Mouse (Mus musculus) adrenal gland (tissue): Measurements from ENCODE around the gene Pcsk5.

ENCODE experiments used
- intact Hi-C: fragments of 180-260 bp; cut with DNase I; formaldehyde crosslinking; loops from one replicate; pipeline ENCODE4 v1.15.1; 2025

Gene Pcsk5

GRCm38 (mm10) chr19:17745380-17745779 is 92.1 kb downstream of the Pcsk5 start:
- intact Hi-C loops: no loop called here

DNA sequence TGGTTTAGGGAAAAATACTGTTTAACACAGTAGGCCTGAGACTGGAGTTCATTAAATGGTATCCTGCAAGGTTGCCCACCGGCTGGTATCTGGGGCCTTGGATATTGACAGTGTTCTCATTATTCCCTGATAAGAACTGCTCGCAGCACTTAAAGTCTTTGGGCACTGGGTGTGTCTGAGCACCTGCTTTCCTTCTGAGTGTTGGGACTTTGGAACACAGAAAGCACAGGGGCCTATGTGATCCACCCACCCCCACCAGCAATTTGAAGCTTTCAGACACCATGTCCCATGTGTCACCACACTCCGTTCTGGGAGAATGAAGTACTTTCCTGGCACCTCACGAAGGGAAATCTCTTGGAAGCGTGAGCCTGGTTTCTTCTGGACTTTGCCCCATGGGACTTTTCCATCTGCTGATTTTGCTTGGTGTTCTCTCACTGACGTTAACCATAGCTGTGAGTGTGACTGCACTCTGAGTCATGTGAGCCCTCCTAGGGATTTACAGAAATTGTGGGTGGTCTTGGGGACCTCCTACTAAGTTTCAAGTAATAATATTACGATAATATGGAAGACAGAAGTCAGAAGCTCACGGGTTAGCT is 92.9 kb downstream of the Pcsk5 start:
- intact Hi-C loops: no loop called here

DNA sequence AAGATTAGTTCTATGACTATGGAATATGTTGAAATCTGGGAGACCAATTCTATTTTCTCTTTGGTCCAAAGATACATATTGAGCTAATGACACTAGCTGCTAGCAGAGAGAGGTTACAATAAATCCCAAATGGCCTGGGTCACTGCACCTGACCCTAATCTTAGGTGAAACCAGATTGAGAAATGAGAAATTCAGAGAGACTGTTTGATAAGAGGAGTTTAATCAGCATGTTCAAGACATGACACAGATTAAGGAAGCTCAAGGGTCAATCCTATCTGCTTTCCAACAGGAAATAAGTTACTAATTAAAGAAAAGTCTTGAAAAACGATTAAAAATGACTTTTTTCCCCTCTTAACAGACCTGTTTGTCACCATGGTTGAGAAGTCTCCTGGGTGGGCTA is 96.0 kb downstream of the Pcsk5 start:
- intact Hi-C loops: no loop called here

DNA sequence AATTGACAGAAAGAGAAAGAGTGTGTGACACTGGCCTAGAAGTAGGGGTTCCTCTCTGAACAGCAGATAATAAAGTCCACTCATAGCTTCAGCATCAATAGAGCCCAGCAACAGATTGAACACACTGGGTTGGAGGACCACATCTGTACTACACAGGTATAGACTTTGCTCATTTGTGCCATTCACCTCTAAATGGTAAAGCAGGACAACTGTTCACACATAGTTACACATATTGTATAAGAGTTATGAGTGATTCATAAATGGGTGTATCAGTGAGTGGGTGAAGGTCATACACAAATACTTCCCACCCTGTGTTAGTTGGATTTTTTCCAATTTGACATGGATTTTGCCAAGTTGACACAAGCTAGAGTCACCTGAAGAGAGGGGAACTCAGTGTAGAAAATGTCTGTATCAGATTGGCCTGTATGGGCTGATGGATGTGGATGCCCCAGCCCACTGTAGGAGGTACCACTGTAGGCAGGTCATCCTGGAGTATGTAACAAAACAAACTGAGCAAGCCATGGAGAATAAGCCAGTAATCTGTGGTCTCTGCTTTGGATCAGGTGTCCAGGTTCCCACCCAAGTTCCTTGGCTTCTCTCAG is 104.7 kb downstream of the Pcsk5 start:
- intact Hi-C loops: no loop called here

GRCm38 (mm10) chr19:17717066-17717465 is 120.4 kb downstream of the Pcsk5 start:
- intact Hi-C loops: no loop called here

DNA sequence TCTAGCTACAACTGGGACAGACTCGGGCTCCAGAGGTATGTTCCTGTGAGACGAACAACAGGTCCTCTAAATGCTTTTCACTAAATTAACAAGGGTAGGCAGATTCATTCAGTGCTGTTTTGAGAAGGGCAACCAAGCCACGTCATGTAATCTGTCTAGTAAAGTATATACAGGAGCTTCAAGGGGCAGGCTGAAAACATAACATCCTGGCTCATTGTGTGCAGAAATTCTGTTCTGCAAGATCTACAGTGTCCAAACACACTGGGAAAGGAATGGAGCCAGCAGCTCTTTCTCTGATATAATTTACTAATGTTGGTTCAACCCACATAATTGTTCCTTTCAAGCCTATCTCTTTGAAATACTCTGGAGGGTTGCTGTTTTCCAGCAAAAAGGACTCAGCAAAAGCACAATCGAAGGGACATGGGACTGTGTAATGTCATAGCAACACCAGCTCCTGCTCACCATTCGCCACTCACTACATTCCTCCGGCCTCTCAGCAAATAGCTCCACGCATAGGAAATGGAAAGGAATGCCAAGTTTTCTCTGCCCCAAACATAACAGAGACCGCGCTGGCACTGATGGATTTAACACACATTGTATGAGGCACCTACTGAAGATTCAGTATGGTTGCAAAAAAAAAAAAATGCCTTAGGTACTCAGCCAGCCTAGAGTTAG is 122.0 kb downstream of the Pcsk5 start:
- intact Hi-C loops: no loop called here

DNA sequence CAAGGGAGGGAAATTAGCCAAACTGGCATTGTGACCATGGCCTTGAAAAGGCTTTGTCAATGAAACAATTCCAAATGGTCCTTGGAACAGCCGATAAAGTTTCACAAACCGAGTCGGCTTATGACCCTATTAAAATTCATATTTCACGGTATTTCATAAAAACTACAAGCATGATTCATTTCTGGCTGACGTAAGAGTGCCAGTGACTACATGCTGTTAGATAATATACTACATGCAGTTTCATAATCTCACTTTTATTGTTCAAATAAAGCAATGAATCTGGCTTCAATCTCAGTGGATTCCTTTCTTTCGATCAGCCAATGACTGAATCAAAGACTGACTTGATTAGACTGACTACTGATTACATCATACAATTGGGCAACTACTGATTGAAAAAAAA is 145.8 kb downstream of the Pcsk5 start:
- intact Hi-C loops: no loop called here

DNA sequence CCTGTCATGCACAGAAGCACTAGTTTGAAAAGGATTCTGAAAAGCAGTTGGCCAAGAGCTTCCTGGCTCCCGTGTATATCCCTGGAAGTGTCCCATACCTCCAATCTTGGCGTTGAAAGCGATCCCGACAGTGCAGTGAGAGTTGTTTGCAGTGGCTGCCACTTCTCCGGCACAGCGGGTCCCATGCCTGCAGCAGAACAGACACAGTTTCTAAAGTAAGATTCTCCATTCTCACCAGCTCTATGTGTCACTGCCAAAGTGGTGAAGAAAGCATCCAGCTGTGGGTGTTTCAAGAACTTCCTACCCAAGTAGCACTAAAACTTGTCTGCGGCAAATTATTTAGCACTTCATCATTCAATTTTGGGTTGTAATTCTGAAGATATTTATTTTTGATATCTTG is 159.1 kb downstream of the Pcsk5 start:
- intact Hi-C loops: no loop called here

DNA sequence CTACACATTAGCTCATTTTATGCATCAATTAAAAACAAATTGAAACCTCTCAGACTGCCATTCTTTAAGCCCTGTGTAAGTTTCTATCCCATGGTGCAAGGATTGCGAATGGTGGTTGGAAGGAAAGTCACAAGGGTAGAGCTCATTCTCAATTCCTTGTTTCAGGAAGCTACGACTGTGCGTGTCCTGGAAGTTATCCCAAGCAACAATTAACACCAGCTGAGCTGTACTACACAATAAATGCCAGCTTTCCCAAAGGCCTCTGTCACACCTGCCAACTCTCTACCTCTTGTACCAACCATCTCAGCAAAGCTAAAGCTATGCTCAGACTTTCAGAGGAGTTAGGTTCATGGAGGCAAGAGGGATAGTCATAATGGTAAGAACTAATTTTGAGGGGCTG is 174.8 kb downstream of the Pcsk5 start:
- intact Hi-C loops: loop anchor here (10.0 kb wide), 1 partner anchor 172 kb away; the partner anchor contains the start of gene Pcsk5

DNA sequence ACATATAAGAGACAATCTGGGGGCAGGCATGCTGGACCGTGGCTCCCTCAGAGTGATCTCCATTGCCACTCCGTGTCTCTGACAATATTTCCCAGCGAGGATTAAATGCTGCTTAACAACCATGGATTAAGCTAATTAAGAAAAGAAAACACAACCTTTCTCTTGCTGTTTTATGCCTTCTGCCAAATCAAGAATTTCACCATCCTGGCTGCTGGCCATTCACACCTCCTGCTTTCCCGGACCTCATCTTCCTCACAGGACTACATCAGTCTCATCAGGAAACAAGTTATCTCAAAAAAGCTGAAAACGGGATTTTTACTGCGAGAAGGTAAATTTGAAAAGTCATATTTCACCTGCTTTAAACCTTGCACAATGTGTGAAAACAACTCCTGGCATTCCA is 175.2 kb downstream of the Pcsk5 start:
- intact Hi-C loops: loop anchor here (10.0 kb wide), 1 partner anchor 173 kb away; the partner anchor contains the start of gene Pcsk5

- intact Hi-C loops: no loop called here
Measured at GRCm38 (mm10) chr19:17659321-17659720, 178.1 kb downstream of the Pcsk5 start.

GRCm38 (mm10) chr19:17650831-17651502 is 186.5 kb downstream of the Pcsk5 start:
- intact Hi-C loops: no loop called here

DNA sequence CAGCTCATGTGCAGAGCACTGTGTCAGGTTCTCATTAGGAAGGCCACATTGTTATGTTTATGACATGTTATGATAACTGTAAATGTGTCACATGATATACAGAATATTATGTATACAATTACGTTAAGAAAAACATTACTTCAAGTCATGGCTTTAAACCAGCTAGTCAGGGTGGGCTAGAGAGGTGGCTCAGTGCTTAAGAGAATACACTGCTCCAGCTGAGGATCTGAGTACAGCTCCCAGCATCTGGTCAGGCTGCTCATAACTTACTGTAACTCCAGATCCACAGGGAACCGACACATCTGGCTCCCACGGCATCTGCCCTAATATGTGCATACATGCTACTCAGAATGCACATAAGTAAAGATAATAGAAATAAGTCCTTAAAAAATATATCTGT is 187.5 kb downstream of the Pcsk5 start:
- intact Hi-C loops: no loop called here

GRCm38 (mm10) chr19:17643128-17643797 is 194.2 kb downstream of the Pcsk5 start:
- intact Hi-C loops: no loop called here

DNA sequence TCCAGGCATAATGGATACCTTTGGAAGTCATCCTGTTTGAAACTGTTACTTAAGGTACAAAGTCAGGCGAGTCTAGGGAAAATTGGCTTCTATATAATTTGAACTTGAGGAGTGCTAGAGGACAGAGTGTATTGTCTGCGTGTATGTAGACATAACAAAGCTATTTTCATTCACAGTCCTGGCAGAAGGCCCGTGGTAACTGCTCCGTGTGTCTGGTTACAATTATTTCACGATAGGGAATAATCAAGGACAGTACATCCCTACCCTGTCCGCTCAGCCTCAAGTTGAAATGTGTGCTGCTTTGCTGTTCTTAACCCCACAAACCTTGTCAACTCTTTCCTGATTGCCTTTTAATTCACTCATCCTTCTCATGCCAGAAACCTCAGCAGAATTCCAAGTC is 201.4 kb downstream of the Pcsk5 start:
- intact Hi-C loops: no loop called here

- intact Hi-C loops: no loop called here
Measured at GRCm38 (mm10) chr19:17615646-17616045, 221.8 kb downstream of the Pcsk5 start.

DNA sequence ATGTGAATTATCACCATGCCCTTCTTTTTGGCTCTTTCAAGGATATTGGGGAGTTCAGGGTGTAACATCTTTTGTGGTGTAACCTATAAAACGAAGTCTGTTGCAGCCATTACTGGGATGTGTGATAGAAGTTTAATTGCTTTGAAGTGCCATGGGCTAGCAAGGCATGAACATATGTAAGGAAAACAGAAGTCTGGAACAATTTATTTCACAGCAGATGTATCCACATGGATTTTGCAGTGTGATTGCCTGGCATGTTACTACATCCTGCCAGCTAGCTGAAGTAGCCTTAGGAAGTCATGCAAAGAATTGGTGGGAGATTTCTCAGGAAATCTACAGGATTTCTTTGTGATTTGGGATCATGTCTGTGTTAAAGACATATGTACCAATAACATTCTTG is 230.9 kb downstream of the Pcsk5 start:
- intact Hi-C loops: no loop called here

DNA sequence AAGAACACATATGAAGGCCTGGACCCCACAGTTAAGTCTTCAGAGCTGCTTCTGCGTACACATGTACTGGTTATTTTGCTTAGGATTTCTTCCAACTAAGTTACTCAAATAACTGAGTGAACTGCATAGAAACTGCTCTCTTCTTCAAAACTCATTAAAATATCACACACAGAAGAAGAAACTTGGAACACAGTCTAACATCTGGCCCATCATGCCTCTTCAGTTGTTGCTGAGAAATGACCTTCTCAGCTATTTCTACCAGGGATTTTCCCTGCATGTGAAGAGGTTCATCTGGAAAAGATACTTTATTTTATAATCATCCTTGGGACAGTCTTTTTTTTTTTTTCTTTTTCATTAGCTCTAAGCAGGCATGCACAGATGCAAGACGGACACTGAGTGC is 231.3 kb downstream of the Pcsk5 start:
- intact Hi-C loops: no loop called here

DNA sequence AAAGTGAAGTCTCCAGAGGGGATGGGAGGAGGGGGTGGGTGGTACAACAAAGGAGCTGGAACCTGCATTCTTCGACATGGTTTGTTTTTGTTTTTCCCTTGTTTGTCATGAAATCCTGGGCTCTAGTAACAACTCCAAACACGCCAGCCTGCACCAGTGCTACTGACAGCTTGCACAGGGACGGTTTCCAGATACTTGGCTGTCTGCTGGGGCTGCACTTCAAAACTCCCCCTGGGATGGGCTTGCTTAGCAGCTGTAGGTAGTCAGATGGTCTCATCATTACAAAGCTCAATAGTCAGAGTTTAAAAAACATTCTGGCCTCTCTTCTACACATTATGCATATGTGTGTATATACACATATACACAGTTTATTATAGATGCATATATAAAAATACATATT is 234.1 kb downstream of the Pcsk5 start:
- intact Hi-C loops: no loop called here

DNA sequence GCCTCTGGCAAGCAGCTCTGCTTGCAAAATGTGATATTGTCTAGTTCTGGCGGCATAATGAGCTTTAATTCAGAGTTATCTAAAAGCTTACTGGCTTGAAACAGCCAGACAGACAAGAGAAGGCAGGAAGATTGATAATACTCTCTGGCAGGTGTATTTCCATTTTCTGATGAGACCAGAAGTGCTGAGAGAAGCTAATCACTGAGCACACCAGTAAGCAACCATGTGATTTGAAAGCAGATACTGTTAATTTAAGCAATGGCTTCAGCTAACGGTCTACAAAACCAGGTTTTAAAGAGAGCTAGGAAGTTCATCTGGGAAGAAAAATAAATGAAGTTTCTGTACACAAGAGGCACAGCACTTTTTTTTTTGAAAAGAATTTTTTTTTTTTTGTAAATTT is 237.1 kb downstream of the Pcsk5 start:
- intact Hi-C loops: no loop called here

DNA sequence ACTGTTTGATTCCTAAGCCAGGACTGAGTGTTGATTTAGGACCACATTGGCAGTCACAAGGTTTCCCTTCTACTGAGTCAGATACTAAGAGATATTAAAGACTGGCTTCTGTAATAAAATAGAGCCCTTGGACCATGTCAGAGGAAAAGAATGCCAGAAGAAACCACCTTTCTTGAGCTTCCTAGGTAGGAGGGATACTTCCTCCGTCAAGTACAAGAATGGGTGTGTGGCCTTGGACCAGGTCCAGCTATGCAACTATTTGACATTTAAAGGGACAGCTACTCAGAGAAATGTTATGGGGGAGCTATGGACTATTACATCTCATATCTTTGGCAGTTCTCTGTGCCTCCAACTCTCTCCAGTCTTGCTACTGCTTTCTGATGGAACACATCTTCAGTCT is 244.6 kb downstream of the Pcsk5 start:
- intact Hi-C loops: no loop called here

GRCm38 (mm10) chr19:17591335-17591734 is 246.1 kb downstream of the Pcsk5 start:
- intact Hi-C loops: no loop called here
